Mouse (Mus musculus) thymus, adult 2 months (tissue): Measurements from ENCODE around the gene Fam92b.

Experiments used
- CTCF ChIP-seq: fragments of 200-500 bp; IDR thresholded peaks from 2 replicates; pipeline ENCODE4 v1.5.1; 2012; ENCODE audit warnings: mild to moderate bottlenecking, control low read depth, low read length, moderate library complexity, borderline replicate concordance; ENCODE audit not compliant: control insufficient read depth, poor library complexity, insufficient read depth; ENCODE audit errors: extremely low read depth
- POLR2A ChIP-seq: fragments of 200-500 bp; IDR thresholded peaks from 2 replicates; pipeline ENCODE4 v1.6.1; 2012; ENCODE audit warnings: mild to moderate bottlenecking, low read length, control low read depth, moderate library complexity; ENCODE audit not compliant: control insufficient read depth, poor library complexity, insufficient read depth; ENCODE audit errors: extremely low read depth

DNA sequence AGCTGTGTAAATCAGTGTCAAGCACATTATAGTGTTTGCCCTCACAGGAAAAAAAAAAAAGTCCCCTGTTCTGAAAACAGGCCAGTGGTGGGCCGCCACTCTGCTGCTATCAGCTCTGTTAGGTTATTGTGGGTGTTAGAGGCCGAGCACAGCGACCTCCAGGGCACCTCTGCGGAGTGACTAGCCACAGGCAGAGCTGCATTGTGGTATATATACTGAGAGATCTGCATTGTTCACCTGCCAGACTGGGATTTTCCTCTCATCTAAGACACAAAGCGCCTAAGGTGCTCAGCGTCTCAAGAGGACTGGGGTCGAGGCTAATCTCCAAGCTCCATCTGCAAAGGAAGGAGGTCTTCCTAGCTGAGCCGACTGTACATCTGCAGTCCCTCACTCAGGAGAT lies 13.9 kb downstream of the Fam92b start:
- TF ChIP-seq POLR2A (no peak), CTCF (no peak)
